Mouse (Mus musculus): ENCODE measurements around the gene Tlr13. TPM values are rescaled to one million over a fixed set of nuclear protein-coding genes. Genes with fewer than 3 reads are reported as not detected.

Gene Tlr13
- 0.09 and 0.14 TPM in 2 replicates for polyA plus RNA-seq (2012; rRNA removed; ENCODE audit: low replicate concordance)

GRCm38 (mm10) chrX:106142936-106143335, at the start of gene Tlr13:
Tlr13 (plus strand) TSS chrX:106143204.

GRCm38 (mm10) chrX:106186713-106187649, 44.0 kb downstream of the Tlr13 start, which contains the start of gene Pgk1:
Pgk1 (plus strand) TSS chrX:106187100.

Other genes starting within 250 kb of the Tlr13 start
- gene Atrx, start 213.8 kb upstream of the Tlr13 start, polyA plus RNA-seq (2012; rRNA removed; ENCODE audit: low replicate concordance) = 4.5 and 8.6 TPM in 2 replicates
- gene Magt1, start 131.3 kb upstream of the Tlr13 start, polyA plus RNA-seq (2012; rRNA removed; ENCODE audit: low replicate concordance) = 1.5 and 2.3 TPM in 2 replicates
- 94.2 and 227 TPM in 2 replicates for gene Cox7b, start 127.5 kb upstream of the Tlr13 start, polyA plus RNA-seq (2012; rRNA removed; ENCODE audit: low replicate concordance)
- 0.25 and 0.58 TPM in 2 replicates for gene Atp7a, start 115.9 kb upstream of the Tlr13 start, polyA plus RNA-seq (2012; rRNA removed; ENCODE audit: low replicate concordance)
- gene Pgk1, start 43.9 kb downstream of the Tlr13 start, polyA plus RNA-seq (2012; rRNA removed; ENCODE audit: low replicate concordance) = 34.2 and 51.0 TPM in 2 replicates
- gene Taf9b, start 78.0 kb downstream of the Tlr13 start, polyA plus RNA-seq (2012; rRNA removed; ENCODE audit: low replicate concordance) = 0.21 and 0.25 TPM in 2 replicates
- gene Fnd3c2, start 112.2 kb downstream of the Tlr13 start, polyA plus RNA-seq (2012; rRNA removed; ENCODE audit: low replicate concordance) = not detected in 2 replicates

Data from duodenum, adult 2 months (tissue).